Mouse (Mus musculus) heart, postnatal 0 days (tissue): ENCODE measurements at regions not wholly inside any gene's neighbourhood (a gene's known extent, or its start where the extent isn't known, plus 50 kb on each side); places are given as distances from the start of the nearest gene placed in this dataset.

Experiments
- CTCF ChIP-seq: IDR thresholded peaks from 2 replicates; pipeline ENCODE4 v1.5.1; 2016; ENCODE audit warnings: antibody characterized with exemption, control low read depth, low read depth
- EP300 ChIP-seq: IDR thresholded peaks from 2 replicates; pipeline ENCODE4 v1.6.1; 2016; ENCODE audit warnings: antibody characterized with exemption, low read depth

- no peak for TF ChIP-seq EP300
- TF ChIP-seq CTCF = no peak
These were observed 78.9 kb upstream of the Syt6 start for GRCm38 (mm10) chr3:103496083-103496482.
